Mouse (Mus musculus): ENCODE measurements around the gene Cdc42ep4.

Cdc42ep4 gene

DNA sequence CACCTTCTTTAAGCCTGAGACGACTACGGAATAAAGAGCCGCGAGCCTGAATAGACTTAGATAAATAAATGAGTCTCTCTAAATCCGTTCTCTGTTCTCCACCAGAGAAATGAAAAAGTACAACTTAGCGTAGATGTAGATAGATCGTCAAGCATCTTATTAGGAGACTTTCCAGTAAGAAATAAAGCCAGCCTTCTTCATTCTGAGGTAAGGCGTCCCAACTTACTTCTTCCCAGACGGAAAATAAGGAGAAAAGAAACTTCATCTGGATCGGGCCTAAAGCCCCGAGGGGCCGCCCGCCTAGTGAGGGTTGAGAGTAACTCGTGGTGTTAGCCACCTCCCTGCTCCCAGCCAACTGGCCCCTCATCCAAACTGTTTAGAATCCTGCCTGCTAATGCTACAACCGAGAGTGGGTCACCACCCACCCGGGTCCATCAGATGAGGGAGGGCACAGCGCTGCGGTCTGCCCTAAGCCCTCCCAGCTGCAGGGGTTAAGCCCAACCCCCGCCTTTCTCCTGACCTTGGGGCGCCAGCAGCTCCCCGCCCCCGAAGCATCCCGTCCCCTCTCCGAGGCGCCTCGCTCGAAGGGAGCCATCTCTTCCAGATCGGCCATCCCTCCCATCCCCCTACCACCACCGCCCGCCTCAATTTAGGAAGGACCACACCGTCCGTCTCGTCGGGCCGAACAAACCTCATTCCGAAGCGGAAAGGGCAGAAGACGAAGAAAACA, 68.6 kb downstream of the Cdc42ep4 start:
- no peak for DNase-seq

DNA sequence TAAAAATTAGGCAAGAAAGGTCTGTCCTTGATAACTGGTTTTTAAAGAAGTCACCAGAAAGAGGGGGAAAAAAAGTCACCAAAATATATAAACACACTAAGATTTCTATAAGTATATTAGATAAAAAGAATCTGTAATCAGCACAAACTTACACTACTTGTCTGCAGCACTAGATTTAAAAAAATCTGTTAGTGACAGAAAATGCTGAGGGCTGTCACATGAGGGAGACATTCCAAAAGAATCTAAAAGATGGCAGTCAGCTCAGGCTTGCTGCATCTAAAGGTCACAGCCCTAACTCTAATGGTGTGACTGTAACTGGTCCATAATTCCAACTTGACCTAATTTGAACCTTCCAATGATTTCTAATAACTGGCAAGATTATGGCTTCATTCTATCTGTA, 69.7 kb downstream of the Cdc42ep4 start:
- no peak for DNase-seq

DNA sequence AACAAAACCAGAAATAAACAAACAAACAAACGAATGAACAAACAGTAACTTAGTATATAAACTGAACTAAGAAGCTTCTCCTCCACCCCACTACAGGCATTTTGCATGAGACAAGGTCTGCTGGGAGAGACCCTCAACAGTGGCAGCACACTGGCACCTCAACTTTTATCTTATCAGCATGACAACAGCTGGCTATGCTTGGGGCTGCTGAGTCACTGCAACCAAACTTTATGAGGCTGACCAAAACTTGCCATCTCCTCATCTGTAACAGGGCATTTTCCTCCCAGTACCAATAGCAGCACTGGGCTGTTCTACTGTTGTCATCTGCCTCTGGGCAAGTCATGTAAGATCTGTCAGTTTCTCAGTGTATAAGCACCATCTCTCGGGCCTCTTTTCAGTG, 70.7 kb downstream of the Cdc42ep4 start:
- DNase-seq = no peak

DNA sequence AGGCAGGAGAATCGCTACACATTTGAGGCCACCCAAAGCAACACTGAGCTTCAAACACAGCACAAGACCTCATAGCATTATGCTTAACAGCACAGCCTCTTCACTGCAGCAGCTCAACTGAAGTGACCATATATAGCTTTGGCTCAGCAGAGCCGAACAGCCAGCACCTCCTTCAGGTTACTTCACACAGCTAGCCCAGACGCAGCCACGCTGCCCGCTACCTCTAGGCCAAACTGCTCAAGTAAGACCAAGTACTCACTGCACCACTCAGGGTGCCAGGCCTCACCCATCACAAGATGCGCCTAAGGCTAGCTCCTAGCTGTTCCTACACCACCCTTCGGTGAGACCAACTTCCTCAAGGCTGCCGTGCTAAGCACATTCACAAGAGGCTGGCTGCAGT, 73.3 kb downstream of the Cdc42ep4 start:
- no peak for DNase-seq

DNA sequence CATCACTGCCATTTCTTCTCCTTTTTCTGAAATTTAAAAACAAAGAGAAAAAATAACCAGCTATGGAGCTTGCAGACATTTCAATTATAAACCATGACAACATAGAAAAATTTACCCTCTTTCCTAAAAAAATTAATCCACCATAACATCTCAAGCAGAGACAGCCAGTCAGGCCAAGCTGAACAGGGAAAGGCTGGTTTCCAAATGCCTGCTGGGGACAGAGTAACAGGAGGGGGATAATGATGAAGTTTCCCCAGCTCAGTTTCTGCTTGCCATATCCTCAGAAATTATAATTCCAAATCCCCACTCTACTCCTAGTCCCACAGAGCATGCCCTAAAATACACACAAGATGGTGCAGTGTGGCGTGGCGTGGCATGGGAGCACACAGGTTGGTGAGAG, 74.3 kb downstream of the Cdc42ep4 start:
- no peak for DNase-seq

Data from cerebellum, adult 11 months (tissue).